Mouse (Mus musculus) liver, adult 2 months (tissue): Measurements from ENCODE around the gene Orai1.

Experiments
- CTCF ChIP-seq: fragments of 200-500 bp; IDR thresholded peaks from 2 replicates; pipeline ENCODE4 v1.5.1; 2011; ENCODE audit warnings: low read depth, low read length, control low read depth
- POLR2A ChIP-seq: fragments of 200-500 bp; IDR thresholded peaks from 2 replicates; pipeline ENCODE4 v1.6.1; 2011; ENCODE audit warnings: low read length, control low read depth; ENCODE audit not compliant: insufficient read depth; ENCODE audit errors: extremely low read depth

- TF ChIP-seq POLR2A, result no peak
- no peak for TF ChIP-seq CTCF
Measured at GRCm38 (mm10) chr5:123038115-123038514, 23.2 kb downstream of the Orai1 start.
